Mouse (Mus musculus): ENCODE measurements around the gene Pim2. TPM values are rescaled to one million over a fixed set of nuclear protein-coding genes. Genes with fewer than 3 reads are reported as not detected.
"Not testable (repeated sequence)": the region's sequence is repeated elsewhere in the genome, so short reads cannot be mapped to it uniquely, and the experiment has no call there.

Pim2 gene
- polyA plus RNA-seq, 1 experiment = 13.4 TPM

- 15% methylated on average over 62 of the region's 62 CpGs for WGBS
- peak; percentile 67 for DNase-seq (ENCODE audit: low read depth, low spot score)
Observed at GRCm38 (mm10) chrX:7898880-7899874, 21.1 kb downstream of the Pim2 start, which contains the start of the genes Pqbp1 and Timm17b. Pqbp1 (minus strand) TSS chrX:7899269. Timm17b (plus strand) TSS chrX:7899357.

- 91% methylated on average over 5 of the region's 5 CpGs for WGBS
- DNase-seq (ENCODE audit: low read depth, low spot score) = no peak
Observed at GRCm38 (mm10) chrX:7904441-7904840, 26.4 kb downstream of the Pim2 start.

GRCm38 (mm10) chrX:7907735-7908134 lies 29.7 kb downstream of the Pim2 start, which contains the start of gene Gm10491:
Gm10491 (minus strand) TSS chrX:7907835.
- WGBS = 90% methylated on average over 5 of the region's 5 CpGs
- no peak for DNase-seq (ENCODE audit: low read depth, low spot score)

- WGBS = 88% methylated on average over 4 of the region's 4 CpGs
- DNase-seq (ENCODE audit: low read depth, low spot score) = not testable (repeated sequence)
Observed at GRCm38 (mm10) chrX:7909242-7909641, 31.2 kb downstream of the Pim2 start, which contains the start of gene Gm10490. Gm10490 (plus strand) TSS chrX:7909542.

- WGBS = 56% methylated on average over 6 of the region's 6 CpGs
- DNase-seq (ENCODE audit: low read depth, low spot score) = no peak
Observed at GRCm38 (mm10) chrX:7910473-7910872, 32.4 kb downstream of the Pim2 start.

GRCm38 (mm10) chrX:7915669-7916068 lies 37.6 kb downstream of the Pim2 start:
- 22% methylated on average over 3 of the region's 3 CpGs for WGBS
- not testable (repeated sequence) for DNase-seq (ENCODE audit: low read depth, low spot score)

- 72% methylated on average over 6 of the region's 6 CpGs for WGBS
Observed at GRCm38 (mm10) chrX:7917960-7918359, 39.9 kb downstream of the Pim2 start.

GRCm38 (mm10) chrX:7919601-7920383 lies 41.7 kb downstream of the Pim2 start, which contains the start of gene Pcsk1n:
Pcsk1n (plus strand) TSS chrX:7919822.
- whole genome bisulfite sequencing = 19% methylated on average over 40 of the region's 40 CpGs
- no peak for DNase-seq (ENCODE audit: low read depth, low spot score)

More at GRCm38 (mm10) chrX:7917960-7918359, 39.9 kb downstream of the Pim2 start:
- DNase-seq (ENCODE audit: low read depth, low spot score) = not testable (repeated sequence)

GRCm38 (mm10) chrX:7922032-7922431 lies 44.0 kb downstream of the Pim2 start:
- WGBS = 23% methylated on average over 48 of the region's 48 CpGs
- DNase-seq (ENCODE audit: low read depth, low spot score) = no peak

- DNase-seq (ENCODE audit: low read depth, low spot score) = no peak
- WGBS = 82% methylated on average over 6 of the region's 6 CpGs
Observed at GRCm38 (mm10) chrX:7926266-7926665, 48.2 kb downstream of the Pim2 start.

- no peak for DNase-seq (ENCODE audit: low read depth, low spot score)
- 33% methylated on average over 10 of the region's 10 CpGs for WGBS
Observed at GRCm38 (mm10) chrX:7927116-7927515, 49.1 kb downstream of the Pim2 start.

GRCm38 (mm10) chrX:7928270-7928790 lies 50.3 kb downstream of the Pim2 start, which contains the start of gene Eras:
Eras (minus strand) TSS chrX:7928607.
- 35% methylated on average over 16 of the region's 19 CpGs for WGBS
- DNase-seq (ENCODE audit: low read depth, low spot score) = no peak

Other genes starting within 250 kb of the Pim2 start
- 4.3 and 5.5 TPM in 2 replicates for gene Syp, start 239.8 kb upstream of the Pim2 start, polyA plus RNA-seq (2012; rRNA removed)
- gene Prickle3, start 221.0 kb upstream of the Pim2 start, polyA plus RNA-seq (2012; rRNA removed) = 7.1 and 10.6 TPM in 2 replicates
- gene Plp2, start 206.9 kb upstream of the Pim2 start, polyA plus RNA-seq (2012; rRNA removed) = 278 and 316 TPM in 2 replicates
- gene Magix, start 197.0 kb upstream of the Pim2 start, polyA plus RNA-seq (2012; rRNA removed) = 1.0 and 1.1 TPM in 2 replicates
- 5.3 and 7.4 TPM in 2 replicates for gene Gpkow, start 181.1 kb upstream of the Pim2 start, polyA plus RNA-seq (2012; rRNA removed)
- gene Wdr45, start 163.9 kb upstream of the Pim2 start, polyA plus RNA-seq (2012; rRNA removed) = 27.0 and 38.0 TPM in 2 replicates
- 0.10 TPM in 1 of 2 replicates, not detected in the other for gene Gm45208, start 156.0 kb upstream of the Pim2 start, polyA plus RNA-seq (2012; rRNA removed)
- 28.5 and 28.9 TPM in 2 replicates for gene Praf2, start 149.8 kb upstream of the Pim2 start, polyA plus RNA-seq (2012; rRNA removed)
- gene Ccdc120, start 127.4 kb upstream of the Pim2 start, polyA plus RNA-seq (2012; rRNA removed) = 10.2 and 20.5 TPM in 2 replicates
- gene Tfe3, start 115.7 kb upstream of the Pim2 start, polyA plus RNA-seq (2012; rRNA removed) = 12.4 and 17.6 TPM in 2 replicates
- gene Gripap1, start 88.5 kb upstream of the Pim2 start, polyA plus RNA-seq (2012; rRNA removed) = 19.5 and 33.3 TPM in 2 replicates
- 1.0 and 1.2 TPM in 2 replicates for gene Kcnd1, start 56.0 kb upstream of the Pim2 start, polyA plus RNA-seq (2012; rRNA removed)
- 31.4 and 35.7 TPM in 2 replicates for gene Otud5, start 36.9 kb upstream of the Pim2 start, polyA plus RNA-seq (2012; rRNA removed)
- gene Slc35a2, start 5.8 kb downstream of the Pim2 start, polyA plus RNA-seq (2012; rRNA removed) = 118 and 125 TPM in 2 replicates
- gene Pqbp1, start 21.0 kb downstream of the Pim2 start, polyA plus RNA-seq (2012; rRNA removed) = 38.8 and 48.6 TPM in 2 replicates
- gene Timm17b, start 21.1 kb downstream of the Pim2 start, polyA plus RNA-seq (2012; rRNA removed) = 38.0 and 40.1 TPM in 2 replicates
- gene Gm10491, start 29.6 kb downstream of the Pim2 start, polyA plus RNA-seq (2012; rRNA removed) = not detected in 2 replicates
- not detected in 2 replicates for gene Gm10490, start 31.3 kb downstream of the Pim2 start, polyA plus RNA-seq (2012; rRNA removed)
- 4.3 and 6.0 TPM in 2 replicates for gene Pcsk1n, start 41.6 kb downstream of the Pim2 start, polyA plus RNA-seq (2012; rRNA removed)
- not detected in 2 replicates for gene Eras, start 50.3 kb downstream of the Pim2 start, polyA plus RNA-seq (2012; rRNA removed)
- gene Hdac6, start 69.6 kb downstream of the Pim2 start, polyA plus RNA-seq (2012; rRNA removed) = 10.8 and 12.5 TPM in 2 replicates
- 0.05 and 0.14 TPM in 2 replicates for gene Gata1, start 99.8 kb downstream of the Pim2 start, polyA plus RNA-seq (2012; rRNA removed)
- 65.2 and 101 TPM in 2 replicates for gene Glod5, start 140.2 kb downstream of the Pim2 start, polyA plus RNA-seq (2012; rRNA removed)
- gene Suv39h1, start 196.5 kb downstream of the Pim2 start, polyA plus RNA-seq (2012; rRNA removed) = 19.4 and 22.3 TPM in 2 replicates
- 5.3 and 7.2 TPM in 2 replicates for gene Was, start 212.2 kb downstream of the Pim2 start, polyA plus RNA-seq (2012; rRNA removed)

All from large intestine, adult 2 months (tissue).